Mouse (Mus musculus): Measurements from ENCODE around the gene Prkcz.
A peak's percentile ranks its signal among the peaks of the same experiment; 100 is the strongest.

Prkcz gene

GRCm38 (mm10) chr4:155306356-155307242 is 54.6 kb downstream of the Prkcz start:
- DNase-seq = no peak

- DNase-seq = no peak
Measured at GRCm38 (mm10) chr4:155305531-155306031, 55.6 kb downstream of the Prkcz start.

GRCm38 (mm10) chr4:155304508-155305096 is 56.6 kb downstream of the Prkcz start:
- DNase-seq = no peak

GRCm38 (mm10) chr4:155301965-155302364 is 59.2 kb downstream of the Prkcz start:
- DNase-seq = no peak

- no peak for DNase-seq
Measured at GRCm38 (mm10) chr4:155301098-155301447, 60.1 kb downstream of the Prkcz start.

- DNase-seq = no peak
Measured at GRCm38 (mm10) chr4:155300421-155301097, 60.6 kb downstream of the Prkcz start.

- no peak for DNase-seq
Measured at GRCm38 (mm10) chr4:155298826-155299225, 62.3 kb downstream of the Prkcz start.

- no peak for DNase-seq
Measured at GRCm38 (mm10) chr4:155297057-155297456, 64.1 kb downstream of the Prkcz start.

- no peak for DNase-seq
Measured at GRCm38 (mm10) chr4:155295996-155296395, 65.2 kb downstream of the Prkcz start.

- no peak for DNase-seq
Measured at GRCm38 (mm10) chr4:155295026-155295590, 66.1 kb downstream of the Prkcz start.

- no peak for DNase-seq
Measured at GRCm38 (mm10) chr4:155294381-155294780, 66.8 kb downstream of the Prkcz start.

- DNase-seq = no peak
Measured at GRCm38 (mm10) chr4:155292863-155293262, 68.3 kb downstream of the Prkcz start.

- peak; percentile 42 for DNase-seq
Measured at GRCm38 (mm10) chr4:155290045-155290444, 71.1 kb downstream of the Prkcz start.

GRCm38 (mm10) chr4:155288586-155288985 is 72.6 kb downstream of the Prkcz start:
- DNase-seq = no peak

- no peak for DNase-seq
Measured at GRCm38 (mm10) chr4:155287713-155288112, 73.4 kb downstream of the Prkcz start.

GRCm38 (mm10) chr4:155286090-155286489 is 75.1 kb downstream of the Prkcz start:
- no peak for DNase-seq

- no peak for DNase-seq
Measured at GRCm38 (mm10) chr4:155284521-155285379, 76.4 kb downstream of the Prkcz start.

- DNase-seq = peak; percentile 15
Measured at GRCm38 (mm10) chr4:155283585-155283984, 77.6 kb downstream of the Prkcz start.

GRCm38 (mm10) chr4:155283001-155283503 is 78.1 kb downstream of the Prkcz start:
- DNase-seq = peak; percentile 59

GRCm38 (mm10) chr4:155282231-155282630 is 78.9 kb downstream of the Prkcz start:
- no peak for DNase-seq

GRCm38 (mm10) chr4:155281652-155282051 is 79.5 kb downstream of the Prkcz start:
- DNase-seq = no peak

- no peak for DNase-seq
Measured at GRCm38 (mm10) chr4:155281227-155281626, 79.9 kb downstream of the Prkcz start.
